Mouse (Mus musculus) liver, embryonic 14.5 days (tissue): ENCODE results near the gene Krtap4-7.

Experiments
- CTCF ChIP-seq: IDR thresholded peaks from 2 replicates; pipeline ENCODE4 v1.5.1; 2016; ENCODE audit warnings: antibody characterized with exemption, low read depth, control low read depth
- EP300 ChIP-seq: IDR thresholded peaks from 2 replicates; pipeline ENCODE4 v1.6.1; 2016; ENCODE audit warnings: antibody characterized with exemption, low read depth

- TF ChIP-seq CTCF (no peak), EP300 (no peak)
Observed at GRCm38 (mm10) chr11:99637086-99637485, 6.8 kb downstream of the Krtap4-7 start.
